Mouse (Mus musculus) MEL (cell line): ENCODE measurements around the gene Slc22a23. TPM values are rescaled to one million over a fixed set of nuclear protein-coding genes. Genes with fewer than 3 reads are reported as not detected.
A peak's percentile ranks its signal among the peaks of the same experiment; 100 is the strongest.

ENCODE experiments used
- DNase-seq: peaks from one replicate; pipeline ENCODE4 v3.0.0; 2011; ENCODE audit warnings: low read depth, low spot score
- H3K27ac ChIP-seq: 2 replicates; pipeline ENCODE4 v1.5.1; 2012; ENCODE audit warnings: low read depth, mild to moderate bottlenecking, control low read depth, low read length, moderate library complexity; ENCODE audit not compliant: control insufficient read depth
- H3K27me3 ChIP-seq, 2 experiments: fragments of 150-350 bp in 1 of 2; sonication (generic) in 1 of 2; 2 replicates each; pipeline ENCODE4 v1.6.1; 2012; ENCODE audit warnings: low read length in 2 of 2, mild to moderate bottlenecking in 2 of 2, improper control_type of control experiment in 1 of 2, moderate library complexity in 1 of 2; ENCODE audit not compliant: insufficient read depth in 2 of 2, control insufficient read depth in 1 of 2
- H3K36me3 ChIP-seq, 2 experiments: 2 replicates each; pipeline ENCODE4 v1.6.1; 2012 to 2014; ENCODE audit warnings: low read length in 2 of 2, improper control_type of control experiment in 1 of 2, inconsistent platforms in 1 of 2, mild to moderate bottlenecking in 1 of 2; ENCODE audit not compliant: insufficient read depth in 2 of 2, control insufficient read depth in 1 of 2
- H3K4me1 ChIP-seq, 2 experiments: fragments of 150-350 bp in 1 of 2; sonication (generic) in 1 of 2; 2 replicates each; pipeline ENCODE4 v1.6.1; 2012; ENCODE audit warnings: low read length in 2 of 2, improper control_type of control experiment in 1 of 2, mild to moderate bottlenecking in 1 of 2; ENCODE audit not compliant: insufficient read depth in 2 of 2, control insufficient read depth in 1 of 2
- H3K4me3 ChIP-seq, 2 experiments: fragments of 150-350 bp in 1 of 2; sonication (generic) in 1 of 2; 2 replicates each; pipeline ENCODE4 v1.5.1; 2012; ENCODE audit warnings: low read depth in 2 of 2, low read length in 2 of 2, mild to moderate bottlenecking in 2 of 2, moderate library complexity in 2 of 2, control low read depth in 1 of 2, improper control_type of control experiment in 1 of 2; ENCODE audit not compliant: control insufficient read depth in 1 of 2, insufficient read depth in 1 of 2
- H3K79me2 ChIP-seq: 2 replicates; pipeline ENCODE4 v1.6.1; 2012; ENCODE audit warnings: mild to moderate bottlenecking, low read length, moderate library complexity; ENCODE audit not compliant: control insufficient read depth, poor library complexity, insufficient read depth
- H3K9ac ChIP-seq: 2 replicates; pipeline ENCODE4 v1.6.1; 2012; ENCODE audit warnings: low read depth, mild to moderate bottlenecking, control low read depth, low read length, moderate library complexity; ENCODE audit not compliant: control insufficient read depth, poor library complexity, severe bottlenecking
- H3K9me3 ChIP-seq: fragments of 150-350 bp; sonication (generic); replicated peaks from 2 replicates; pipeline ENCODE4 v1.6.1; 2012; ENCODE audit warnings: mild to moderate bottlenecking, low read length, improper control_type of control experiment, moderate library complexity; ENCODE audit not compliant: insufficient read depth
- BHLHE40 ChIP-seq: IDR thresholded peaks from 2 replicates; pipeline ENCODE4 v1.6.1; 2012; ENCODE audit warnings: low read depth, mild to moderate bottlenecking, inconsistent platforms, low read length, improper control_type of control experiment, borderline replicate concordance
- CHD1 ChIP-seq: IDR thresholded peaks from 2 replicates; pipeline ENCODE4 v1.6.1; 2012; ENCODE audit warnings: low read depth, mild to moderate bottlenecking, inconsistent platforms, low read length, improper control_type of control experiment
- CHD2 ChIP-seq: IDR thresholded peaks from 2 replicates; pipeline ENCODE4 v1.6.1; 2011; ENCODE audit warnings: low read length, improper control_type of control experiment
- ELF1 ChIP-seq: IDR thresholded peaks from 2 replicates; pipeline ENCODE4 v1.6.1; 2014; ENCODE audit warnings: low read depth, mild to moderate bottlenecking, inconsistent platforms, low read length, improper control_type of control experiment, moderate library complexity
- EP300 ChIP-seq, 2 experiments: IDR thresholded peaks; 2 replicates each; pipeline ENCODE4 v1.6.1; 2011; ENCODE audit warnings: improper control_type of control experiment in 2 of 2, low read length in 2 of 2, low read depth in 1 of 2, mild to moderate bottlenecking in 1 of 2
- ETS1 ChIP-seq: IDR thresholded peaks from 2 replicates; pipeline ENCODE4 v1.6.1; 2012; ENCODE audit warnings: low read depth, mild to moderate bottlenecking, inconsistent platforms, low read length, improper control_type of control experiment, moderate library complexity
- GATA1 ChIP-seq: IDR thresholded peaks from 2 replicates; pipeline ENCODE4 v1.6.1; 2011; ENCODE audit warnings: low read depth, low read length, improper control_type of control experiment
- HCFC1 ChIP-seq: IDR thresholded peaks from 2 replicates; pipeline ENCODE4 v1.6.1; 2012; ENCODE audit warnings: low read depth, mild to moderate bottlenecking, inconsistent platforms, low read length, improper control_type of control experiment, moderate library complexity
- JUND ChIP-seq: IDR thresholded peaks from 2 replicates; pipeline ENCODE4 v1.6.1; 2011; ENCODE audit warnings: low read depth, mild to moderate bottlenecking, improper control_type of control experiment, low read length
- MAX ChIP-seq: IDR thresholded peaks from 2 replicates; pipeline ENCODE4 v1.6.1; 2011; ENCODE audit warnings: low read length, improper control_type of control experiment
- MAZ ChIP-seq: IDR thresholded peaks from 2 replicates; pipeline ENCODE4 v1.6.1; 2012; ENCODE audit warnings: low read depth, mild to moderate bottlenecking, inconsistent platforms, low read length, improper control_type of control experiment
- MEF2A ChIP-seq: IDR thresholded peaks from 2 replicates; pipeline ENCODE4 v1.6.1; 2014; ENCODE audit warnings: low read depth, mild to moderate bottlenecking, inconsistent platforms, low read length, improper control_type of control experiment; ENCODE audit not compliant: poor library complexity, insufficient replicate concordance, severe bottlenecking; ENCODE audit errors: extremely low read depth
- MXI1 ChIP-seq: IDR thresholded peaks from 2 replicates; pipeline ENCODE4 v1.6.1; 2011; ENCODE audit warnings: mild to moderate bottlenecking, low read depth, low read length, improper control_type of control experiment
- NELFE ChIP-seq: IDR thresholded peaks from 2 replicates; pipeline ENCODE4 v1.6.1; 2011; ENCODE audit warnings: low read depth, low read length, improper control_type of control experiment
- NRF1 ChIP-seq: IDR thresholded peaks from 2 replicates; pipeline ENCODE4 v1.6.1; 2014; ENCODE audit warnings: low read depth, mild to moderate bottlenecking, inconsistent platforms, low read length, improper control_type of control experiment, moderate library complexity; ENCODE audit not compliant: poor library complexity, insufficient read depth, severe bottlenecking
- POLR2A ChIP-seq, 2 experiments: IDR thresholded peaks; 2 replicates each; pipeline ENCODE4 v1.6.1; 2011 to 2012; ENCODE audit warnings: low read length in 2 of 2, mild to moderate bottlenecking in 2 of 2, control low read depth in 1 of 2, improper control_type of control experiment in 1 of 2, low read depth in 1 of 2, moderate library complexity in 1 of 2; ENCODE audit not compliant: control insufficient read depth in 1 of 2, insufficient read depth in 1 of 2, poor library complexity in 1 of 2
- POLR2AphosphoS2 ChIP-seq: IDR thresholded peaks from 2 replicates; pipeline ENCODE4 v1.6.1; 2011; ENCODE audit warnings: low read length, improper control_type of control experiment
- POLR2AphosphoS5 ChIP-seq: IDR thresholded peaks from 2 replicates; pipeline ENCODE4 v1.6.1; 2012; ENCODE audit warnings: low read depth, borderline replicate concordance, mild to moderate bottlenecking, inconsistent platforms, low read length, moderate library complexity, mixed read lengths
- RAD21 ChIP-seq: IDR thresholded peaks from 2 replicates; pipeline ENCODE4 v1.6.1; 2011; ENCODE audit warnings: mild to moderate bottlenecking, low read depth, low read length, improper control_type of control experiment
- RCOR1 ChIP-seq: IDR thresholded peaks from 2 replicates; pipeline ENCODE4 v1.6.1; 2012; ENCODE audit warnings: low read depth, mild to moderate bottlenecking, inconsistent platforms, low read length, improper control_type of control experiment
- SIN3A ChIP-seq: IDR thresholded peaks from 2 replicates; pipeline ENCODE4 v1.6.1; 2012; ENCODE audit warnings: low read length, improper control_type of control experiment, inconsistent platforms
- SMC3 ChIP-seq: IDR thresholded peaks from 2 replicates; pipeline ENCODE4 v1.6.1; 2011; ENCODE audit warnings: low read depth, low read length, improper control_type of control experiment
- TBP ChIP-seq: IDR thresholded peaks from 2 replicates; pipeline ENCODE4 v1.8.0; 2011; ENCODE audit warnings: low read depth, low read length, improper control_type of control experiment
- TCF12 ChIP-seq: IDR thresholded peaks from 2 replicates; pipeline ENCODE4 v1.6.1; 2014; ENCODE audit warnings: low read depth, mild to moderate bottlenecking, inconsistent platforms, low read length, improper control_type of control experiment, moderate library complexity
- ZC3H11A ChIP-seq: IDR thresholded peaks from 2 replicates; pipeline ENCODE4 v1.6.1; 2012; ENCODE audit warnings: low read depth, mild to moderate bottlenecking, inconsistent platforms, low read length, improper control_type of control experiment
- ZKSCAN1 ChIP-seq: IDR thresholded peaks from 2 replicates; pipeline ENCODE4 v1.6.1; 2012; ENCODE audit warnings: low read depth, mild to moderate bottlenecking, inconsistent platforms, low read length, improper control_type of control experiment, moderate library complexity
- ZMIZ1 ChIP-seq: IDR thresholded peaks from 2 replicates; pipeline ENCODE4 v1.6.1; 2012; ENCODE audit warnings: low read depth, mild to moderate bottlenecking, inconsistent platforms, low read length, improper control_type of control experiment, moderate library complexity
- ZNF384 ChIP-seq: IDR thresholded peaks from 2 replicates; pipeline ENCODE4 v1.6.1; 2012; ENCODE audit warnings: low read depth, mild to moderate bottlenecking, inconsistent platforms, low read length, improper control_type of control experiment
- polyA plus RNA-seq, 2 experiments: library from polyadenylated mRNA; stranded (reverse) in 1 of 2; unstranded in 1 of 2; fragments of >175 nt in 1 of 2; fragments of >200 nt in 1 of 2; gene quantifications; 2 replicates each; pipeline versions ENCODE4 v1.2.1 to v1.2.4; 2012; ENCODE audit warnings: low replicate concordance in 2 of 2, low read depth in 1 of 2; ENCODE audit not compliant: insufficient read length in 2 of 2, insufficient read depth in 1 of 2, missing spikeins in 1 of 2
- total RNA-seq: library from RNA; depleted of rRNA; stranded (reverse); fragments of 300-350 nt; gene quantifications from 2 replicates; pipeline ENCODE4 v1.2.3, GENCODE M21; 2012

Gene Slc22a23
- total and polyA plus RNA-seq, 3 experiments, result 22.2 to 24.3 TPM; not detected in 1

DNA sequence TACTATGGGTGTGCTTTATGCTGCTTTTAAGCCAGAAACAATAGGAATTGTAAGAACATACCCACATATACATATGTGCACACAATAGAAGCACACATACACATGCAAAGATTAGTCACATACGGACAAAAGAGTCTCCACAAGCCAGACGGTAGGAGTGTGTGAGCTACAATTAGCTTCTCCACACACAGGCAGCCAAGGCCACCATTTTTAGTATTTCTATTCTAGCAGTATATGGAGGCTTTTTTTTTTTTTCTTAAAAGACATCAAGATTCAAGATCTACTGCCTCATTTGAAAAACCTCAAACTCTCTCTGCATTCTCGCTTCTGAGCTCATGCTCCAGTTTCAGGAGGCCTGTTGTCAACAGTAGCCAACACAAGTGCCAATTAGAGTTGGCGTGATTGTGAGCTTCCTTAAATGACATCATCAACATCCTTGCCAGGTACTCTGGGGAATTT, 31.9 kb downstream of the Slc22a23 start:
- Histone ChIP-seq H3K4me3 (0 out of 4 replicates have a peak overlapping the region, but pooled peaks of 1 of the 2 experiments have one; percentile 10), H3K4me1 (peaks cover 55 to 63% of the 10 kb centered on the region in 2 experiments), H3K9ac (peak overlapping the region; percentile 18), H3K36me3 (peaks cover 3 to 69% of the 10 kb centered on the region in 2 experiments), H3K79me2 (peaks cover 26% of the 10 kb centered on the region)
- TF ChIP-seq POLR2AphosphoS5, result no peak
- TF ChIP-seq MAZ, result 0 out of 2 replicates have a peak, but pooled peaks have one; percentile 20
- TF ChIP-seq SIN3A, result no peak
- TF ChIP-seq POLR2AphosphoS2, result no peak
- TF ChIP-seq ZNF384, result peak; percentile 71
- no peak for TF ChIP-seq ZMIZ1
- 0 out of 4 replicates have a peak, but pooled peaks of 1 of the 2 experiments have one; percentile 23 for TF ChIP-seq EP300 (IDR thresholded peaks at IDR 0.05; ENCODE audit: low read depth in 1 of 2, low read length in 2 of 2)
- 0 out of 2 replicates have a peak, but pooled peaks have one; percentile 7 for TF ChIP-seq NELFE
- no peak for TF ChIP-seq NRF1
- TF ChIP-seq MXI1, result 0 out of 2 replicates have a peak, but pooled peaks have one; percentile 15
- 0 out of 2 replicates have a peak, but pooled peaks have one; percentile 9 for TF ChIP-seq TCF12
- peak; percentile 50 for TF ChIP-seq ETS1
- 0 out of 2 replicates have a peak, but pooled peaks have one; percentile 6 for TF ChIP-seq RCOR1
- TF ChIP-seq BHLHE40, result no peak
- TF ChIP-seq, all 39 proteins: peak for 8
- Histone ChIP-seq H3K27ac (peak overlapping the region; percentile 92), H3K9me3 (no peaks in the 10 kb centered on the region), H3K27me3 (no peaks in the 10 kb centered on the region)
- peak; percentile 44 for DNase-seq

- H3K27me3 ChIP-seq, result no peaks in the 10 kb centered on the region
- no peaks in the 10 kb centered on the region for H3K9me3 ChIP-seq
- peak; percentile 81 for DNase-seq
- peaks cover 30% of the 10 kb centered on the region for H3K79me2 ChIP-seq
- peaks cover 57 to 63% of the 10 kb centered on the region in 2 experiments for H3K4me1 ChIP-seq
- H3K9ac ChIP-seq, result peak overlapping the region; percentile 21
- H3K27ac ChIP-seq, result peak overlapping the region; percentile 92
- H3K4me3 ChIP-seq, result peak overlapping the region in 1 of 2 experiments; percentile 10; a peak in 1 of 4 replicates
- H3K36me3 ChIP-seq, result peaks cover 3 to 73% of the 10 kb centered on the region in 2 experiments; a peak in 3 of 4 replicates
- TF ChIP-seq HCFC1 (no peak), CHD1 (peak; percentile 88), ZNF384 (peak; percentile 45; the same call in 1 of the 2 replicates), MXI1 (peak; percentile 44), CHD2 (peak; percentile 81), SIN3A (peak; percentile 87), POLR2A (IDR thresholded peaks at IDR 0.05; ENCODE audit: control insufficient read depth in 1 of 2, insufficient read depth in 1 of 2, low read depth in 1 of 2, low read length in 2 of 2, poor library complexity in 1 of 2) (peak in 1 of 2 experiments; percentile 19; a peak in 1 of 4 replicates), JUND (no peak), GATA1 (peak; percentile 99), ZKSCAN1 (no peak), TCF12 (peak; percentile 99), TBP (no peak), SMC3 (no peak), POLR2AphosphoS5 (no peak), ELF1 (no peak), MEF2A (no peak), RAD21 (no peak), NELFE (0 out of 2 replicates have a peak, but pooled peaks have one; percentile 21), MAZ (no peak), RCOR1 (peak; percentile 62; the same call in 1 of the 2 replicates), MAX (peak; percentile 45; the same call in 1 of the 2 replicates), EP300 (IDR thresholded peaks at IDR 0.05; ENCODE audit: low read depth in 1 of 2, low read length in 2 of 2) (peak; percentile 98 to 99), ZC3H11A (no peak)
Measured at GRCm38 (mm10) chr13:34312346-34313002, 32.5 kb downstream of the Slc22a23 start.
